Mouse (Mus musculus): ENCODE measurements around the gene Gm10053.
"Not testable (repeated sequence)": the region's sequence is repeated elsewhere in the genome, so short reads cannot be mapped to it uniquely, and the experiment has no call there.

DNA sequence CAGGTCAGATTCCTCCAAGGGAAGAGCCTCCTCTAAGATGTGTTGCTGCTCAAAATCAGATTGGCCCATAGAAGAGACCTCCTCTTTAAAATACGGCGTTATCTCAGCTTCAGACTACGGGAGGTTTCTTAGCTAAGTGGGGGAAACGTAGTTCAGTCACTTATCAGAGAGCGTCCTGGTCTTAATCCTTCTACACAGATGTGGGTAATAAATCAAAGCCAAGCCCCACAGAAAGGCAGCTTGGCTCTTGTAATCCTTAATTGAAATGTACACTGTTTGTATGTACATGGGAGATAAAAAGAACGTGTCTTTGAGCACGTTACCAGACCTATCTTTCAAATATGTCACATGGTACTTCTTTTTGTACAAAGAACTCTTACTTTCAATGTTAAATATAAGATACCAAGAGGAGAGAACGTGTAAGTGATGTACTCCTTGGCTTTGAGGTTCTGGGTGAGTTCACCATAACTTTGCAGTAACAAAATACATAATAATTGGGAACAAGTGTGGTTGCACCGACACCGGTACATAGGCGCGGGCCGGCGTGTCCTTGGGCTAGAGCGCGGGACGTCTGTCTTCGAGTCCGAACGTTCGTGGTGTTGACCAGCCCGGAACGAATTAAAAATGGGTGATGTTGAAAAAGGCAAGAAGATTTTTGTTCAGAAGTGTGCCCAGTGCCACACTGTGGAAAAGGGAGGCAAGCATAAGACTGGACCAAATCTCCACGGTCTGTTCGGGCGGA is at the start of gene Gm10053:
- not testable (repeated sequence) for TF ChIP-seq CTCF (IDR thresholded peaks at IDR 0.05; ENCODE audit: control insufficient read depth, insufficient read depth, insufficient replicate concordance, low read depth, low read length); POLR2A (IDR thresholded peaks at IDR 0.05; ENCODE audit: control insufficient read depth, low read depth, low read length)

Data from testis, adult 2 months (tissue).